Mouse (Mus musculus): ENCODE measurements around the gene Rab25.

DNA sequence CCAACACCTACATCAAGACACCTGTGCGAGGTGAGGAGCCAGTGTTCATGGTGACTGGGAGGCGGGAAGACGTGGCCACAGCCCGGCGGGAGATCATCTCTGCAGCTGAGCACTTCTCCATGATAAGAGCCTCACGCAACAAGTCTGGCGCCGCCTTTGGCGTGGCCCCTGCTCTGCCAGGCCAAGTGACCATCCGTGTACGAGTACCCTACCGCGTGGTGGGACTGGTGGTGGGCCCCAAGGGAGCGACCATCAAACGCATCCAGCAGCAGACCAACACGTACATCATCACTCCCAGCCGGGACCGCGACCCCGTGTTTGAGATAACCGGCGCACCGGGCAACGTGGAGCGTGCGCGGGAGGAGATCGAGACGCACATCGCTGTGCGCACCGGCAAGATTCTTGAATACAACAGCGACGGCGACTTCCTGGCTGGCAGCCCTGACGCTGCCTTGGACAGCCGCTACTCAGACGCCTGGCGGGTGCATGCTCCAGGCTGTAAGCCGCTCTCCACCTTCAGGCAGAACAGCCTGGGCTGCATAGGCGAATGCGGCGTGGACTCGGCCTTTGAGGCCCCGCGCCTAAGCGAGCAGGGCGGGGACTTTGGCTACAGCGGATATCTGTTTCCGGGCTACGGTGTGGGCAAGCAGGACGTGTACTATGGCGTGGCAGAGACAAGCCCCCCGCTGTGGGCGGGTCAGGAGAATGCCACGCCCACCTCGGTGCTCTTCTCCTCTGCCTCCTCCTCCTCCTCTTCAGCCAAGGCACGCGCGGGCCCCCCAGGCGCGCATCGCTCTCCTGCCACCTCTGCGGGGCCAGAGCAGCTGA, 11.8 kb downstream of the Rab25 start:
- TF ChIP-seq POLR2A (IDR thresholded peaks at IDR 0.05; ENCODE audit: borderline replicate concordance, control insufficient read depth, low read depth, low read length) (peak; percentile 14; the same call in 1 of the 2 replicates), CTCF (IDR thresholded peaks at IDR 0.05; ENCODE audit: control insufficient read depth, insufficient read depth, low read length) (no peak)

Measured in bone marrow, adult 2 months (tissue).